Mouse (Mus musculus) retina, embryonic 14.5 days (tissue): Measurements from ENCODE around the gene Stat5a.

Experiments
- DNase-seq: peaks from one replicate; pipeline ENCODE4 v3.0.0-alpha.2; 2015; ENCODE audit warnings: low spot score

Stat5a gene

DNA sequence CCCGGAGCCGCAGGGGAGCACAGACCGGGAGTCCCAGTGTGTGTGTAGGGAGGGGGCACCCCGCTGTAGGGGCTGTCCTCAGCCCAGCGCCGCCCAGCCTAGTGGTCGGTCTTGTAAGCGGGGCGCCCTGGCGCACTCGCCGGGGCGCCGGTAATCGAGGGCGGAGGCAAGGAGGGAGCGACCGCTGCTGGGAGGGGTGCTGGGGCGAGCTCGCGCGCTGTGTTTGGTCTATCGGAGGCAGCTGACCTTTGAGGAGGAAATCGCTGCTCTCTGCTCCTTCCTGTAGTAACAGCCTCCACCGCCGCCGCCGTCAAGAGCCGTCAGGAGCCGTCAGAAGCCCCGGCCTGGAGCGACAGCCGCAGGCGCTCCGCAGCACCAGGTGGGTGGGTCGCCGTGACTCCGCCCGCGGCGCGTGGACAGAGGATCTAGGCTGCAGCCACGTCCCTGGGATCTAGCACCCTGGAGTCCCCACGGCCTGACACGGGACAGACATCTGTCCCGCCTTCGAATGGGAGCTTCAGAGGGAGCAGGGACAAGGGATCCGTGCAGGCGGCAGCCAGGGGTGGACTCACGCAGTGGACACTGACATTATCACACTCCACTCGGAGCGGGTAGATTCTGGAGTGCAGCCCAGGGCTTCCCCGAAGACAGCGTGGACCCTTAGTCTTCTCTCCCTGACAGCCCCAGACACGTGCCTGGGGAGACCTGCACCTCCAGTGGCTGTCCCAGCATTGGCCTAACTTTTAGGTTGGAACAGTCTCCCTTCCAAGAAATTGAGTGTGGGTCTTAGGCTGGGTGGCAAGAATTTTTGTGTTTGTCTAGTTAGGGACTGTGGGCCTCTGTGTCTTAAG is 1.3 kb downstream of the Stat5a start:
- DNase-seq: peak; percentile 60

DNA sequence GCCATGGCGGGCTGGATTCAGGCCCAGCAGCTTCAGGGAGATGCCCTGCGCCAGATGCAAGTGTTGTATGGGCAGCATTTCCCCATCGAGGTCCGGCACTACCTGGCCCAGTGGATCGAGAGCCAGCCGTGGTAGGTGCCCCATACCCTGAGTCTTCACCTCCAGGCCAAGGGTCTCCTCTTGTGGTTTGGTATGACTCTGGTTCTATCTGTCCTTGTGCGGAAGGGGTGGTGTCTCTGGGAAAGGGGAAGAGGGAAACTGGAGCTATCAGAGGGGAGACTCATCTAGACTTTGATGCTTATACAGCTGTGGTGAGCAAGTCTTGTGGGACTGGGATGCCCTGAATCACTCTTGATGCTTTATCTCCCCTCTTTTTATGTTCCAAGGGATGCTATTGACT is 2.2 kb downstream of the Stat5a start:
- no peak for DNase-seq

DNA sequence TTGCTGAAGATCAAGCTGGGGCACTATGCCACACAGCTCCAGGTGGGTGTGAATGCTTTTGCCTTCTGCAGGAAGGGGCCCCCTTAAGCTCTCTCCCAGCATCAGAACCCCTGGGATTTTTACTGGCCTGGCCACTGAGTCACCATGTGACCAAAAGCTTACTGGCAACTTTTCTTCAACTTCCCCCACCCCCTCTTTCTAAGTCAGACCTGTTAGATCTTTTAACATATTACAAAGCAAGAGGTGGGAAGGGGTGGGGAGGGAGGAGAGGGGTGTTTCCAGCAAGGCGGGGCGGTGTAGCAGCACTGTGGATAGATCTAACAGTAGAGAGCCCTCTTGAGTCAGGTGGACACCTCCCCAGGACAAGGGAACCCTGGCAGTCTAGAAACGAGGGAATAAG is 2.7 kb downstream of the Stat5a start:
- DNase-seq: no peak

DNA sequence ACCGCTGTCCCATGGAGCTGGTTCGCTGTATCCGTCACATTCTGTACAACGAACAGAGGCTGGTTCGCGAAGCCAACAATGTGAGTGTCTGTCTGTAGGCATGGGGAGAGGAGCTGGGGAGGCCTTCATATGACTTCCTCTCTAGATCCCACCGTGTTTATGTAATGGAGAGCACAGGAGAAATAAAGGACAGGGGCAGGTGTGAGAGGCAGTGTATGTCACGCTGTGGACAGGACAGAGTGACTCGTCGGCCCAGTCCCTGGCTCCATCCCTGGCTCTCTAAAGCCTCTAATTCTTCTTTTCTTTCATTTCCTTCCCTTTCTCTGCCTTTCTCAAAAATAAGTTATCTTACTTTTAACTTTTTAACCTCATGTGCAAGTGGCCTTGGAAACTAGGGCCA is 4.0 kb downstream of the Stat5a start:
- no peak for DNase-seq

DNA sequence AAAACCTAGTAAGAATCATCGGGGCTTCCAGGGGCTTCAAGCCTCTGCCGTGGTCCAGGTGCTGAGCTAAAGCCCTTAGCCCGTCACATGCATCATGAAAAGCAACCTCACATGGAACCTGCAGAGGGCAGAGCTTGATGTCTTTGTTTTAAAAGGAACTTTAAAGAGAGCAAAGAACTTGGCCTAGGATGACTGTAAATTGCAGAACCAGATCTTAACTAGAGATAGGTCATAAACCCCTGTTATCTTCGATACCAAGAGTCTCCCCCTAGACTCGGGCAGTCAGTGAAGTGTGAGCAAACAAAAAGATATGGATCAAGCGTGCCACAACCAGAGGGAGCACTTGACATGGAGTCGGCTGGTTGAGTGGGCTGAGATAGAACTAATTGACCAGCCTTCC is 6.5 kb downstream of the Stat5a start:
- DNase-seq: no peak

DNA sequence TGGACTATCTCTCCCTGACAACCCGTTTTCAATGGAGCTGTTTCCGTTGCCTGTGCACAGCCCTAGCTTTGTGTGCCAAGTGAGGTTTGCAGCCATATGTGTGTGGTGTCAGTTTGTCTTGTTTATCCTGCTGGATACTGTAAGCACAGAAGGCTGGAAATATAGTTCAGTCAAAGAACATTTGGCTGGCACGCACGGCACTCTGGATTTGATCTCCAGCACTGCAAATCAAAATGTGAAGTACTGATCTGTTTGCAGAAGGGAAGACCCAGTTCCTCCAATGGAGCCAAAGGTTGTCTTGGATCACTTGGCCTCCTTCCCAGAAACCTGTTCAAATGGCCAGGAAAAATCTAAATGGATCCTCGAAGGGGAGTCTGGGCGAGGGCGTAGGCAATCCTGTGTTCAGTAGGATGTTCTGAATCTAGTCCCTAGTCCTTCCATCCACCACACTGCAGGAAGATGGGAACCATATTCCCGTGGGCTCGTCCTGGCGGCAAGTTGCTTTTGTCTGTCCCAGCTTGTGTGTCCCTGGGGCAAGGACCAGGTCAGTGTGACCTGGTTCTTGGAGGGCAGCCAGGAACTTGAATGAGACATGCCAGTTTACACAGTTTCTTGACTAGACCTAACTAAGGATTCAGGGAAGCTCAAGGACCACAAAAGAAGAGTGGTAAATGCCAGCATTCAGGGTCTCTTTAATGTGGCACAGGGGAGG is 11.3 kb downstream of the Stat5a start:
- DNase-seq: no peak

DNA sequence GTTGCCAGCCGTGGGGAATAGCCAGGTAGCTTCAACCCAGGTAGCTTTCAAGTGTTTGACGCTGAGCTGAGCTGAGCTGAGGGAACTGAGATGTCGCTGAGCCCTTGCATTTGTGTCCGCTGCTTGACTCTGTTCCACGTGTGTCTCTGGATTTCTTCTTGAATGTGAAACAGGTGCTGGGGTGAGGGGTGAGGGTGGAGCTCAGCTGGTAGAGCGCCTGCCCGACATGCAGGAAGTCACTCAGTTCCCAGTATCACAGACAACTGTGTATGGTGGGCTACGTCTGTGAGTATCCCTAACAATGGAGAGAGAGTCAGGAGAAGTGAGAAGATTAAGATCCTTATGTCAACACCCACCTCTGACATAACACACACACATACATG is 11.8 kb downstream of the Stat5a start:
- no peak for DNase-seq

DNA sequence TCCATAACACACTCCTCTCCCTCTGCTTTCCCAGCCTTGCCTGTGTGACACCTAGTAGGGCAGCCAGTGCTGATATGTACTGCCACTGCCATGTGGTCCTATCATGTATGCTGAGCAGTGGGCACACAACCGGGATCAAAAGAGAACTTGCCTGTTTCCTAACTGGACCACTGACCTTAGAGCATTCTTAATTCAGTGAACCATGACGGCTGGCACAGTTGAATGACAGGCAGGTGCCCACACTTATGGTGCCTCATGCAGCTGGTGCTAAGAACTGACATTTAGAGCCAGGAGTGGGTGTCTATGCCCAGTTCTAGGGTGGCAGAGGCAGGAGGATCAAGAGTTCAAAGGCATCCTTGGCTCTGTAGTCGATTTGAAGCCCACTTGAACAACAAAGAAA is 16.6 kb downstream of the Stat5a start:
- DNase-seq: no peak

DNA sequence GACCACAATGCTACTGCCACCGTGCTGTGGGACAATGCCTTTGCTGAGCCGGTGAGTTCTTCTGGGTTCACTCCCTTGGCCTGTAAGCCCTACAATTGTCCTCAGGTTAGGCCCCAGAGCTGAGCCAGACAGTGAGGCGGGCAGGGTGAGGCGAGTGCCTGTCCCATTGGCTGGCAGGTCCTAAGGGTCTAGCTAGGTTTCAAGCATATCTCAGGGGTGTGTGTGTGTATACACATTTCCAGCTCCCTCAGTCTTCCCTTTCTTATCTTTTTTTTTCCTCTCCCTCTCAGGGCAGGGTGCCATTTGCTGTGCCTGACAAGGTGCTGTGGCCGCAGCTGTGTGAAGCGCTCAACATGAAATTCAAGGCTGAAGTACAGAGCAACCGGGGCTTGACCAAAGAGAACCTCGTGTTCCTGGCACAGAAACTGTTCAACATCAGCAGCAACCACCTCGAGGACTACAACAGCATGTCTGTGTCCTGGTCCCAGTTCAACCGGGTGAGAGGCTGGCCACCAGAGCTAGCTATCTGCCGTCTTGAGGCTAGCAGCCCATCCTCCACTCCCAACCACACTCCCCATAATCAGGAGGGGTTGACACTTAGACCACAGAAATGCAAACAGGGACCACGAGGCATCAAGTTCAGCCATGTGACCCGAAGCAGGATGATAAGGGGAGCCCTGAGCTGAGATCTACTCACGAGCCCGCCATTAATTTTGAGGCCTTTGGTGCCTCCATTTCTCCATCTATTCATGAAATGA is 20.3 kb downstream of the Stat5a start:
- no peak for DNase-seq

DNA sequence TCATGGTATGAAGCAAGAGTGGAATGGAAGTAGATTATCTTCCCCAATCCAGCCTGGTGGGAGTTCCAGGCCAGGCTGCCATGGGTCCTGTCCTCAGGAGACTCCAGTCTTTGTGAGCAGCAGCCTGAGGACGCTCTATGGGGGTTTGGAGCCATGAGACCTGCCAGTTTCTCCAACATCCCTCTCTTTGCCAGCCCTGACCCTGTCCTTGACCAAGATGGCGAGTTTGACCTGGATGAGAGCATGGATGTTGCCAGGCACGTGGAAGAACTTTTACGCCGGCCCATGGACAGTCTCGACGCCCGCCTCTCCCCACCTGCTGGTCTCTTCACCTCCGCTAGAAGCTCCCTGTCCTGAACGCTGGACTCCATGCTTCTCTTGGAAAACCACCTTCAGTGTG is 24.5 kb downstream of the Stat5a start:
- no peak for DNase-seq

DNA sequence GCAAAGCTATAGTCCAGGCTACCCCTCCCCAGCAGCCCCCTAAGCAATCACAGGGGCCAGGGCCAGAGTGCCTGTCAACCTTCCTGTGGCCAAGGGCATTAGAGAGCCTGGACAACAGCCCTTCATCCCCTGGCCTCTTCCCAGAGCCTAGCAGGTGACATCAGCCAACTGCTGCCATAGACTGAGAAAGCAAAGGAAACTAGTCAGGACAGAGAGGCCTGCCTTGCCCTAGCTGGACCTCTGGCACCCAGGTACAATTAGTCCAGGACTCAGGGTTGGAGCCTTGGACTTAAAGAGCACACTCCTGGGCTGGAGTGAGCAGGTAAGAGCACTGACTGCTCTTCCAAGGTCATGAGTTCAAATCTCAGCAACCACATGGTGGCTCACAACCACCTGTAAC is 26.3 kb downstream of the Stat5a start:
- no peak for DNase-seq

DNA sequence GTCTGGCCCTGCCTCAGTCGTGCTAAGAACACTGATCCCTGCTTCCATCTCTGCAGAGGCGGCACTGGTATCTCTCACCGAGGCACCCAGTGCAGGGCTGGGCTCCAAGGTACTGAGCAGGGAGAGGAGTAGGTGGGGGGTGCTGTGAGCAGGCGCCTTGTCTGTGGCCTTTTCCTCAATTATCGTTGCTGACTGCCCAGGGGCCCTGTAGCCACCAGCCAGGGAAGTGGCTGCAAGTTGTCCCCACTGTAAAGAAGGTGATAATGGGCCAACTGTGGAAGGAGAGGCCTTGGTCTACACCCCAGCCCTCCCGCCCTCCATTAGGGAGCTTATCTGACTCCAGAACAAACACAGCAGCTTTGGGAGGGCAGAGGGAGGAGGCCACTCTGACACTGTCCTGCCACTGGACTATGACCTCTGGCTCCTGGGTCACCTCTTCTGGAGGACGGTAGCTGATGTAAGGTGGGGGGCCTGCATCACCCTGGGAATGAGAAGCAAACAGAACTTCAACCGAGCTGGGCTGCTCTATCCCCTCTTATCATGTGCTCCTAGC is 27.1 kb downstream of the Stat5a start:
- DNase-seq: no peak

DNA sequence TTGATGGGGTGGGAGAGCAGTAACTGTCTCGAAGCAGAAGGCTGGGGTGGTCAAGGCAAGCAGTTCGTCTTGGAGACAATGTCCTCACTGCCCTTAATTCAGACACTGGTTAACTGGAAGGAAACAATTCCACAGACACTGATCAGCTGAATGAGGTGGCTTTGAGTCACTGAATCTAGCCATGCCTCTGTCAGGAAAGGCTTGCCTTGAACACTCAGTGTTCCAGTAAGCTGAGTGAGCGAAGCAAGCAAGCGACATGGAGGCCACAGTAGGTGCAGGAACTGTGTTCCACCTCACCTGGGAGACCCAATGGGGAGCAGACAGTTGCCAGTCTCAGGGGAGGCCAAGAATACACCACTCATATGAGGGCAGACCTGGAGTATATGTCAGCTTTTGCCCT is 28.1 kb downstream of the Stat5a start:
- DNase-seq: no peak

DNA sequence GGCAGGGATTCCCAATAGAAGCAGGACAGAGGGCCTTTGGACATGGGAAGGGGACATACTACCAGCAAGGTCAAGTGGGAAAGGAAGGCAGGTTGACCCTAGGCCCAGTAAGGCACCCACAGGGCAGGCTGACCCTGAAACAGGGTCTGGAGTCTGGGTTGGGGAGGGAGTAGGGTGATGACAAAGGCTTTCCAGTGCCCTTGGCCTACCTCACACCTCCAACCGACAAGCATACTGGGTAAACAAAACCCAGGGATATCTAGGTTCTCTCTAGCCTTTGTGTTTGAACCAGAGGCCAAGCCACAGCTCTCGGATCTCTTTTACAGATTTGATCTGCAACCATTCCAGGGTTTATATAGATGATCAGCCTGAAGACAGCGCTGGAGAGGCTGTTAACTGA is 28.6 kb downstream of the Stat5a start:
- DNase-seq: no peak

DNA sequence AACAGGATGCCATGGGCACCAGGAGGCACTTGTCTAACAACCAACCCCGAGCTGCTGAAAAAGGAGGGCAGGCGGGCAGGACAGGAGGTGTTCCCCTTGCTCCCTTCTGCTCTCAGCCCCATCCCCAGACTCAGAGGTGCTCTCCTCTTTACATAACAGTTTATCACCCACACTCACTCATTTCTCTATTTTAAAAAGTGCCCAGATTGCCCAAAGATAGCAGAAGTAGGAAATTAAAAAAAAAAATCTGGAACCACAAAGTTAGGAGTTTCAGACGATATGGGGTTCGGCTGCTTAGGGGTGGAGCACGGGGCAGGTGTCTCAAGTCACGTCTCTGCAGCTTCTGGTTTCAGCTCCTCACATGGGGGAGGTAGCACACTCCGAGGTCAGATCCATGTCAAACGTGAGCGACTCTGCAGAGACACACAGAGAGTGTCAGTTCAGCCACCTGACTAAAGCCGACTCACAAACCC is 29.2 kb downstream of the Stat5a start:
- DNase-seq: no peak

DNA sequence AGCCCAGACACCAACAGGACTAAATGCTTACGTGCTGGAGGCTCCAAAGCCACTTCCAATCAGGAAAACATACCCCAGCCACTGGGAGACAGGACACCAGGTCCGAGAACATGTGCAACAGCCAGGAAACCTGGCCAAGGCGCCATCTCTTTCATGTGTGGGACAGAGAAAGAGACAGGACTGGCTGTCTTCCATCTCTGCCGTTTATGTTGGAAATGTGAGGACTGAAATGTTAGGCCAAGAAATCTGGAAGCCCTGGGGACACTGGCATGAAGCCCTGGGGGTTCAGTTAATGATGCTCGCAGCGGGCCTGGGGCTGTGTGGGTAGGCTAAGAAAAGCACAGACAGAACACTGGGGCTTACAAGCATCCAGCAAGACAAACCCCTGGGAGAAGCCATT is 31.3 kb downstream of the Stat5a start:
- DNase-seq: no peak

DNA sequence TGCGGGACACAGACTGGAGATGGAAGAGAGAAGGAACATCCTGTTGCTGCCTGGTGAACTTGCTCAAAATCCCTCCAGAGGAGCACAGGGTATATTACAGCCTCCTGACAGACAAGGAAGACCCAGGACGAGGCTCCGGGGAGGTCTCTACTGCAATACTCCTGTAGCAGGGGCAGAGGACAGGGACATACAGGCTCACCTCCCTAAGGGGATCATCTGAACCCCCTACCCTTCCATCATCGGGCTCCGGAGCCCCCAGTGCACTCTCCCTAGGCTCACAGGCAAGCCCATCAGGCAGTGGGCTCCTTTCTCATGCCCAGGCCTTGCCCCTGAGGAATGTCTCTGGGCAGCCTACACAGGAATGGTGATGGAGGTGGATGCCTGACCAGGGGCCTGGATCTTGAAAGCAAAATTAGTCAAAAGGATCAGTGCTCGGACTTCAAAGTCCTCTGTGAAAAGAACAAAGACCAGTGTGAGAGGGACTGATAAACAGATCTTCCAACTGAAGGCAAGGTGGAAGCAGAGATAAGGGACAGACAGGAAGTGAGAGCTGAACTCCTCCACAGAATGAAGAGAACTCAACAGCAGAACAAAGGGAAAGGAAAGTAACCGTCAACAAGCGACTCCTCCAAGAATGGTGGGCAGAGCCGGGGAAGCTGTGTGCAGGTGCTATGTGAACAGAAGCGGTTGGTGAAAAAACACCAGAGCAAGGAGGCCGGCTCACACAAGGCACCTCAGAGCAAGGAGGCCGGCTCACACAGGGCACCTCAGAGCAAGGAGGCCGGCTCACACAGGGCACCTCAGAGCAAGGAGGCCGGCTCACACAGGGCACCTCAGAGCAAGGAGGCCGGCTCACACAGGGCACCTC is 32.3 kb downstream of the Stat5a start:
- DNase-seq: no peak

DNA sequence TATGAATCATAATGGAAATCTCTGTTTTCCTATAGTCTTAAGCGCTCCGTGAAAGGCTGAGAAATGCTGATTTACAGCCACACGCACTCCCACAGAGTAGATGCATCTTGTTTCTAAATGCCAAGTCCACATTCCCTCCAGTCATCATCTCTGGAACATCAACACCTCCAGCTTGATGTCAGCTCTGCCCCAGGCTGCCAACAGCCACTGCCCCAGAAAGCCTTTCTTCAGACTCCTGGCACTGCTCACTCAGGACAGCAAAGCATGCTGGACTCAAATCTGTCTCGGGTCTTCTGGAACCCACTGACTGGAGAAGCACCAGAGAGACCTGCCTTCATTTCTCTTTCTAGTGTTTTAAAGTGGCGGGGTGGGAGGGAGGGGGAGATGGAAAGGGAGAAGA is 33.3 kb downstream of the Stat5a start:
- DNase-seq: no peak

DNA sequence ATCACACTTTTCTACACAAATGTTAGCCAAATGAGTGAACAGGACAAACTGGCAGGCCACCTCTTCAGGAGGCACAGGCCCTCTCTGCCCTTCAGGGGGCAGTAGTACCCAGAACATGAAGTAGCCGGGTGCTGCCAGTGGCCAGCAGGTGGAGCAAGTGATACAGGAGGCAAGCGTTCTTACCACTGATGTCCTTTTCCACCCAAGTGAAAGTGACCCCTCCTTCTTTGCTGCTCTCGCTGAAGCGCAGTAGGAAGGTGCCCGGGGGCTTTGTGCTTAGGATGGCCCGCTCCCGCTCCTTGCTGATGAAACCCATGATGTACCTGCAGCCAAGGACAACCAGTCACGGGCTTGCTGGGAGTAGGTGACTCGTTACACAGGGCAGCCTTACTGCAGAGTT is 34.3 kb downstream of the Stat5a start:
- peak; percentile 92 for DNase-seq

DNA sequence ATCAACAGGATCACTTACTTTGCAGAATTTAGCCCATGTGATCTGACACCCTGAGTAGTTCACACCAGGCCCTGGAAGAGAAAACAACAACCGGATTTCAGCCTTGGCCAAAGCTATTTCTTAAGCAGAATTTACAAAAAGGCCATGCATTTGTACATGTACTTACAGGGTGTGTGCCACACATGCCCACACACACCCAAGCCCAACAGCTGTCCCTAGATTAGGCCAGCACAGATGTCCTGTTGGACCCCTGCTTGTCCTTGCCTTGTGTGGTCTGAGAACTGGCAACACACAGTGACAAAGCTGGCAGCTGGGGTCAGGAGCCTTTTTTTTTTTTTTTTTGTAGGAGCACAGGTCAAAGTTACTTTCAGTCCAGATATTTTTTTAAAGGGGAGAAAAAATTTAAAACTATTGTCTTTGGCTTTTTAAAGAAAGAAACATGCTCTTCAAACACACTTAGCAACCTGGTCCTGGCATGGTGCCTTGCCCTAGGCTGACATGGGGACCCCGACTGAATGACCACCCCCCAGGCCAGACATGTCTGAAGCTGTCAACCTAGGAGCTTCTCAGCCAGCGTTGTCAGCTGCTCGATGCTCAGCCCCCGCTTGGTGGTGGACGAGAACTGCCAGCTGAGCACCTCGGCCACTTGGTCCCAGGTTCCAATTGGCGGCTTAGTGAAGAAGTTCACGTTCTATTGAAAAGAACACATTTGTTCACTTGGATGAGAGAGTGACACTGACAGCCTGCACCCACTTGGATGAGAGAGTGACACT is 35.2 kb downstream of the Stat5a start:
- no peak for DNase-seq

DNA sequence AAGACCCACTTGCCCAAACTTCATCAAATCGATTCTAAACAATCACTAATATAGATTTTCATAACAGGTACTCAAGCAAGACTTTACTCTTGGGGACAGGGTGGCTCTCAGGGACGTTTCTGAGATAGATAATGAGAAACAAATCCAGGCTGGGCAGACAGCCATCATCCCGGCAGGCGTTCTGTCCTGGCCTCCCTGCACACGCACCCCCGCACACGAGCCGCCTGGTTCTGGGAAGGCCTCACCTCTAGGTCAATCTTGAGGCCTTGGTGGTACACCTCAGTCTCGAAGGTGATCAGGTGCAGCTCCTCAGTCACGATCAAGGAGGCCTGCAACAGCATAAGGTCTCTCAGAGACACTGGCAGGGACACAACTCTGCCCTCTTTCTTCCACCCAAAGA is 36.9 kb downstream of the Stat5a start:
- DNase-seq: no peak
